Mouse (Mus musculus): ENCODE data around the gene Papolb. TPM values are rescaled to one million over a fixed set of nuclear protein-coding genes. Genes with fewer than 3 reads are reported as not detected.

Gene Papolb
- total RNA-seq, 4 experiments from 2014 or later = 0.12 TPM; not detected in 3

DNA sequence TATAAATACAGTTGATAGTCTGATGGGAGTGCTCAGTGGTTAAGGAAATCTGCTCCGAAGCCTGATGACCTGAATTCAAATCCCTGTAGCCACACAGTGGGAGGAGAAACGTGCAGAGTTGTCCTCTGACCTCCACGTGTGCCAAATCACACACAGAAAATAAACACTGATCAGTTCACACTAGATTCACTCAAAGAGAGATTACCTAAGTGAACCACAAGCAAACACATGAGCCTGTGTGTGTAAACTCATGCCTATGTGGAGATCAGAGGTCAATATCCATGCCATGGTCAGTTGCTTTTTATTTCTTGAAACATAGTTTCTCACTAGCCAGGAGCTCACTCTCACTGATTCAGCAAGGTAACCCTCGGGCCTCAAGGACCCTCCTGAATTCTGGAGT lies 9.5 kb downstream of the Papolb start:
- no peak for DNase-seq (ENCODE audit: low spot score in 2 of 2)

GRCm38 (mm10) chr5:142518973-142519372 lies 10.9 kb downstream of the Papolb start:
- no peak for DNase-seq (ENCODE audit: low spot score in 2 of 2)

- no peak for DNase-seq (ENCODE audit: low spot score in 2 of 2)
Observed at GRCm38 (mm10) chr5:142512112-142512511, 17.8 kb downstream of the Papolb start.

DNA sequence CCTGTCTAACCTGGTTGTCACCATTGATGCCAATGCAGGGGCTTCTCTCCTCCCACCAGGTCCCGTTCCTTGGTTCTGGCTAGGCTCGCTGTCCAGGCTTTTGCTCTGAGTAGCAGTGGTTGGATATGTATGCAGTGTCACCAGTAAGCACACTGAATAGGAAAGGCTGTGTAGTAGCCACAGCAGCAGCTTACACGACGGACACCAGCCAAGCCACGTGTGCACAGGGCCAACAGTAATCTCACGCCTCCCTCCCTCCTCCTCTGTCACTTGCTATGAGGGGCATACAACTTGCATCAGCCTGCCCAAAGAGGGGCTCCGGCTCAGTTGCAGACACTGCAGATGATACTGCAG lies 19.8 kb downstream of the Papolb start:
- DNase-seq (ENCODE audit: low spot score in 2 of 2) = no peak

DNA sequence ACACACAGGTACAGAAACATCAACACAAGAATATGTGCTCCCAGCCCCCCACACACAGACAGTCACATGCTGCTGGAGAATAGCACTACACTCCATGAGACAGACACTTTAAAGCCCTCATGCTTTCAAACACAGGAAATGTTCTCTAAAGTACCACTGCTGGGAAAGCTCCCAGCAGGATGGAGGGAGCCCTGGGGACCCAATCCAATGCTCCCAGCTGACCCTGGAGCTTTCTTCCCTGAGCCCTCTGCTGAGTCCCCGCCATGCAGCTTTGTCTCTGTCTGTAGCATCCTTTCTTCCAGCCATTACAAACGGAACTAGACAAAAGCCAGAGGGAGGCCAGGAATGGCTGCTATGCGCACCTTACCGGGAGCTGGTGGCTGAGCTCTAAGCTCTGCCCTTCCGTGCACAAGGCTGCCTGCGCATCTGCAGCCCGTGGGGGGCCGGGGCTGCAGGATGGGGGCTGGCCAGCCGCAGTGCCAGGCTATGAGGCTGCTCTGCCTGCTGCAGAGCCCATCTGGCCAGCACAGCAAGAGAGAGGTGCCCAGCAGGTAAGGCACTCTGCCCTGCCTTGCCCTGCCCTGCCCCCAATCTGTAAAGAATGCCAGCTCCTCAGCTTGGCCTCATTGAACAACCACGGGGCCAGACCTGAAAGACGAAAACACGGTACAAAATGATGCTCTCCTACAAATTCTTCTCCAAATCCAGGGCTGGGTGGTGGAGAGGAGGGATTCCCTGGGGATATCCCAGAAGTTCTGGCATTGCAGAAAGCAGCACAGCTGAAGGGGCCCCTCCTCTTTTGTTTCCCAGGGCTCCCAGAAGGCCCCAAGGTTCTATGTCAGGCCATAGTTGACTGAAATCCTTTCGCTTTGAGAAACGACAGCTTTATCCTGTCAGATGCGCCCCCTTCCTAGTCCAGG lies 20.5 kb downstream of the Papolb start:
- no peak for DNase-seq (ENCODE audit: low spot score in 2 of 2)

GRCm38 (mm10) chr5:142505695-142506423 lies 24.0 kb downstream of the Papolb start:
- no peak for DNase-seq (ENCODE audit: low spot score in 2 of 2)

GRCm38 (mm10) chr5:142504175-142504574 lies 25.7 kb downstream of the Papolb start:
- no peak for DNase-seq (ENCODE audit: low spot score in 2 of 2)

DNA sequence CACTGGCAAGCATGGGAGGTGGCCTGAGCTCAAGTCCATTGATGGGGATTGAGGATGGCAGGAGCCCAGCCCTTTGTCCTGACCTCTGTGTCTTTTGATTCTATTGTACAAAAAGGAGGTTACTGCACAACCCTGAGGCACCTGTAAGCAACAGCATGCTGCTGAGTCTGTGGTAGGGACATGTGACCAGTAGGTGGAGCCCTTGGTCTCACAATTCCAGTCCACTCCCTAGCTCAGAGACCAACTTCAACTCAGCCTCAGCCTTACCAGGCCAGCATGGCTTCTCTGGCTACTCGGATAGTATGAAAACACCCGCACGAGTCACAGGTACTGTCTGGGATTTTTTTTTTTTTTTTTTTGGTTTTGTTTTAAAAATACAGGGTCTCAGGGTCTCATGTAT lies 27.5 kb downstream of the Papolb start:
- DNase-seq (ENCODE audit: low spot score in 2 of 2) = peak; percentile 68 to 75

DNA sequence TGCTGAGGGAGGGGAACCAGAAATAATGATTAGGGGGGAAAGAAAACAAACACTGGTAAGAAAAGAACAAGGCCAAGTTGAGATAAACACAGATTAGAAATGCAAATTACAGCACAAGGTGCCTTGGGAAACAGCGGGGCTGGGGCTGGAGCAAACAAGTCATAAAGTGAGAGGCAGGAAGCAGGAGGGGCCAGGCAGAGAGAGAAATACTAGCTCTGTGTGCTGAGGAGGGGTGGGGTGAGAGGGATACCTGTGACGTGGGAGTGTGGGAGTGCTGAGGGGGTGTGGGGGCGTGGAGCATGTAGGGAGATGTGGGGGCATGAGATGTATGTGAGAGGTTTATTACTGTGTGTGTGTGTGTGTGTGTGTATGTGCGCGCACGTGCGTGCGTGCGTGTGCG lies 29.0 kb downstream of the Papolb start:
- DNase-seq (ENCODE audit: low spot score in 2 of 2) = no peak

- DNase-seq (ENCODE audit: low spot score in 2 of 2) = no peak
Observed at GRCm38 (mm10) chr5:142498964-142499363, 30.9 kb downstream of the Papolb start.

- no peak for DNase-seq (ENCODE audit: low spot score in 2 of 2)
Observed at GRCm38 (mm10) chr5:142495321-142496096, 34.4 kb downstream of the Papolb start.

DNA sequence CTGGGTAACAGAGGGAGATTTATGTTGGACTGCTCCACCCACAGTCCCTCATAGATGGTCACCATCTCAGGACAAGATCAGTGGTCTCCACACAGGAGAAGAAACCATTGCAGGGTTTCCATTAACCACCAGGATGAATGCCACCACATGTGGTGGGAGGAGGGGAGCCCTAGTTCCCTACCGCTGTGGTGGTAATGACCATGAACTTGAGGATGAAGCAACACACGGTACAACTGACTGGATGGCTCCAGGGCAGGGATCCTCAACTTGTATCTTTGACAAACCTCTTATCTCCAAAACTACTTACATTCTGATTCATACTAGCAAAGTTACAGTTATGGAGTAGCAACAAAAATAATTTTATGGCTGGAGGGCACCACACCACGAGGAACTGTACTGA lies 36.6 kb downstream of the Papolb start:
- no peak for DNase-seq (ENCODE audit: low spot score in 2 of 2)

GRCm38 (mm10) chr5:142489955-142490707 lies 39.7 kb downstream of the Papolb start:
- no peak for DNase-seq (ENCODE audit: low spot score in 2 of 2)

GRCm38 (mm10) chr5:142486654-142487053 lies 43.2 kb downstream of the Papolb start:
- DNase-seq (ENCODE audit: low spot score in 2 of 2) = no peak

DNA sequence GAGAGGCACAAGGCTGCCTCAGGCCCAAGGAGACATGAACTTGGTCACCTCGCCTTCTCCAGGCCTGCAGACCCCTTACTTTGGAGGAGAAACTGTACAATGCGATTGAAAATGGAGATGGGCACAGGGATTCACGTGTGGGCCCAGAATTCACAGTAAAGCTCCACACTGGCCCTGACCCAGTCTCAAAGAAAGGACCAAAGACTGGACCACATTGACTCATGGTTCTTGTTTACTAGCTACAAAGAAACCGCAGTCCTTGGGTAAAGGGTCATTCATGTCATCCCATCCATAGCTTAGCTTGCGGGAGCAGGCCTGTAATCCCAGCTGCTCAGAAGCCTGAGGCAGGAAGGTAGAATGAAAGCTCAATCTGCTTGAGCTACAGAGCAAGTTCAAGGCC lies 46.3 kb downstream of the Papolb start:
- DNase-seq (ENCODE audit: low spot score in 2 of 2) = no peak

GRCm38 (mm10) chr5:142482512-142482911 lies 47.4 kb downstream of the Papolb start:
- DNase-seq (ENCODE audit: low spot score in 2 of 2) = no peak

GRCm38 (mm10) chr5:142478829-142479435 lies 50.9 kb downstream of the Papolb start:
- peak; percentile 61 to 76 for DNase-seq (ENCODE audit: low spot score in 2 of 2)

GRCm38 (mm10) chr5:142477866-142478615 lies 51.8 kb downstream of the Papolb start:
- no peak for DNase-seq (ENCODE audit: low spot score in 2 of 2)

GRCm38 (mm10) chr5:142477346-142477745 lies 52.5 kb downstream of the Papolb start:
- no peak for DNase-seq (ENCODE audit: low spot score in 2 of 2)
